Mouse (Mus musculus): ENCODE measurements around the gene Arnt. TPM values are rescaled to one million over a fixed set of nuclear protein-coding genes. Genes with fewer than 3 reads are reported as not detected.
"Not testable (repeated sequence)": the region's sequence is repeated elsewhere in the genome, so short reads cannot be mapped to it uniquely, and the experiment has no call there.

Arnt gene
- polyA plus RNA-seq (2015; fragmentation: Nextera tagmentation; extraction: Ambion mirVana) = 30.8 and 31.9 TPM in 2 replicates

GRCm38 (mm10) chr3:95434136-95434982 is at the start of gene Arnt:
TSS of gene Arnt (plus strand) at chr3:95434388.
- WGBS = under 1% methylated on average over 47 of the region's 47 CpGs
- Histone ChIP-seq H3K36me3 (ENCODE audit: control insufficient read depth, insufficient read depth, low read length) (peaks cover 5% of the 10 kb centered on the region; the same call in 1 of the 2 replicates), H3K9ac (ENCODE audit: low read depth, low read length) (peak within 1 kb of the TSS; percentile 89), H3K27ac (ENCODE audit: low read length) (peak within 1 kb of the TSS; percentile 87), H3K4me1 (ENCODE audit: control insufficient read depth, insufficient read depth, low read length) (no peaks in the 10 kb centered on the region), H3K27me3 (replicated peaks; ENCODE audit: control insufficient read depth, insufficient read depth, low read length) (no peaks in the 10 kb centered on the region), H3K4me2 (ENCODE audit: low read depth, low read length) (peak within 1 kb of the TSS; percentile 83), H3K4me3 (ENCODE audit: low read length) (peak within 1 kb of the TSS; percentile 88), H3K9me3 (ENCODE audit: control insufficient read depth, low read length) (no peaks in the 10 kb centered on the region)
- ATAC-seq = peak; percentile 100

GRCm38 (mm10) chr3:95385401-95386075 is 48.6 kb upstream of the Arnt start:
- H3K27me3 ChIP-seq (replicated peaks; ENCODE audit: control insufficient read depth, insufficient read depth, low read length) = no peaks in the 10 kb centered on the region
- no peak overlapping the region for H3K4me2 ChIP-seq (ENCODE audit: low read depth, low read length)
- 89% methylated on average over 5 of the region's 5 CpGs for WGBS
- no peak for ATAC-seq
- H3K4me3 ChIP-seq (ENCODE audit: low read length) = no peak overlapping the region
- H3K27ac ChIP-seq (ENCODE audit: low read length) = no peak overlapping the region
- H3K36me3 ChIP-seq (ENCODE audit: control insufficient read depth, insufficient read depth, low read length) = no peaks in the 10 kb centered on the region
- no peak overlapping the region for H3K9ac ChIP-seq (ENCODE audit: low read depth, low read length)
- H3K4me1 ChIP-seq (ENCODE audit: control insufficient read depth, insufficient read depth, low read length) = no peaks in the 10 kb centered on the region
- H3K9me3 ChIP-seq (ENCODE audit: control insufficient read depth, low read length) = no peaks in the 10 kb centered on the region

GRCm38 (mm10) chr3:95394385-95394784 is 39.8 kb upstream of the Arnt start:
- no peaks in the 10 kb centered on the region for H3K36me3 ChIP-seq (ENCODE audit: control insufficient read depth, insufficient read depth, low read length)
- H3K27ac ChIP-seq (ENCODE audit: low read length) = no peak overlapping the region
- peaks cover 5% of the 10 kb centered on the region; the same call in 1 of the 2 replicates for H3K9me3 ChIP-seq (ENCODE audit: control insufficient read depth, low read length)
- no peak overlapping the region for H3K4me3 ChIP-seq (ENCODE audit: low read length)
- no peaks in the 10 kb centered on the region for H3K4me1 ChIP-seq (ENCODE audit: control insufficient read depth, insufficient read depth, low read length)
- no peak for ATAC-seq
- no peak overlapping the region for H3K9ac ChIP-seq (ENCODE audit: low read depth, low read length)
- no peaks in the 10 kb centered on the region for H3K27me3 ChIP-seq (replicated peaks; ENCODE audit: control insufficient read depth, insufficient read depth, low read length)
- 88% methylated on average over 4 of the region's 4 CpGs for WGBS
- no peak overlapping the region for H3K4me2 ChIP-seq (ENCODE audit: low read depth, low read length)

- Histone ChIP-seq H3K4me1 (ENCODE audit: control insufficient read depth, insufficient read depth, low read length) (no peaks in the 10 kb centered on the region), H3K27me3 (replicated peaks; ENCODE audit: control insufficient read depth, insufficient read depth, low read length) (no peaks in the 10 kb centered on the region), H3K27ac (ENCODE audit: low read length) (no peak within 1 kb of the TSS), H3K4me3 (ENCODE audit: low read length) (no peak within 1 kb of the TSS), H3K9ac (ENCODE audit: low read depth, low read length) (no peak within 1 kb of the TSS), H3K36me3 (ENCODE audit: control insufficient read depth, insufficient read depth, low read length) (no peaks in the 10 kb centered on the region), H3K9me3 (ENCODE audit: control insufficient read depth, low read length) (no peaks in the 10 kb centered on the region), H3K4me2 (ENCODE audit: low read depth, low read length) (no peak within 1 kb of the TSS)
- 85% methylated on average over 3 of the region's 3 CpGs for WGBS
- ATAC-seq = no peak
Measured at GRCm38 (mm10) chr3:95402741-95403140, 31.4 kb upstream of the Arnt start, which contains the start of gene 4930558C23Rik. TSS of gene 4930558C23Rik (minus strand) at chr3:95402841.

- Histone ChIP-seq H3K9ac (ENCODE audit: low read depth, low read length) (no peak overlapping the region), H3K4me2 (ENCODE audit: low read depth, low read length) (no peak overlapping the region), H3K4me1 (ENCODE audit: control insufficient read depth, insufficient read depth, low read length) (no peaks in the 10 kb centered on the region), H3K27me3 (replicated peaks; ENCODE audit: control insufficient read depth, insufficient read depth, low read length) (no peaks in the 10 kb centered on the region), H3K36me3 (ENCODE audit: control insufficient read depth, insufficient read depth, low read length) (no peaks in the 10 kb centered on the region), H3K4me3 (ENCODE audit: low read length) (no peak overlapping the region), H3K27ac (ENCODE audit: low read length) (no peak overlapping the region), H3K9me3 (ENCODE audit: control insufficient read depth, low read length) (no peaks in the 10 kb centered on the region)
- 79% methylated on average over 1 of the region's 1 CpGs for WGBS
- ATAC-seq = no peak
Measured at GRCm38 (mm10) chr3:95407728-95408127, 26.5 kb upstream of the Arnt start.

GRCm38 (mm10) chr3:95408852-95409251 is 25.3 kb upstream of the Arnt start:
- Histone ChIP-seq H3K4me1 (ENCODE audit: control insufficient read depth, insufficient read depth, low read length) (no peaks in the 10 kb centered on the region), H3K9me3 (ENCODE audit: control insufficient read depth, low read length) (no peaks in the 10 kb centered on the region), H3K4me2 (ENCODE audit: low read depth, low read length) (no peak overlapping the region), H3K9ac (ENCODE audit: low read depth, low read length) (no peak overlapping the region), H3K4me3 (ENCODE audit: low read length) (no peak overlapping the region), H3K36me3 (ENCODE audit: control insufficient read depth, insufficient read depth, low read length) (no peaks in the 10 kb centered on the region), H3K27me3 (replicated peaks; ENCODE audit: control insufficient read depth, insufficient read depth, low read length) (no peaks in the 10 kb centered on the region), H3K27ac (ENCODE audit: low read length) (no peak overlapping the region)
- no peak for ATAC-seq
- WGBS = 90% methylated on average over 2 of the region's 2 CpGs

GRCm38 (mm10) chr3:95412268-95412667 is 21.9 kb upstream of the Arnt start:
- no peaks in the 10 kb centered on the region for H3K4me1 ChIP-seq (ENCODE audit: control insufficient read depth, insufficient read depth, low read length)
- ATAC-seq = no peak
- no peak overlapping the region for H3K4me2 ChIP-seq (ENCODE audit: low read depth, low read length)
- no peaks in the 10 kb centered on the region for H3K27me3 ChIP-seq (replicated peaks; ENCODE audit: control insufficient read depth, insufficient read depth, low read length)
- no peaks in the 10 kb centered on the region for H3K9me3 ChIP-seq (ENCODE audit: control insufficient read depth, low read length)
- H3K36me3 ChIP-seq (ENCODE audit: control insufficient read depth, insufficient read depth, low read length) = no peaks in the 10 kb centered on the region
- H3K4me3 ChIP-seq (ENCODE audit: low read length) = no peak overlapping the region
- no peak overlapping the region for H3K9ac ChIP-seq (ENCODE audit: low read depth, low read length)
- no peak overlapping the region for H3K27ac ChIP-seq (ENCODE audit: low read length)
- WGBS = 76% methylated on average over 1 of the region's 1 CpGs

- H3K36me3 ChIP-seq (ENCODE audit: control insufficient read depth, insufficient read depth, low read length) = no peaks in the 10 kb centered on the region
- ATAC-seq = no peak
- no peaks in the 10 kb centered on the region for H3K4me1 ChIP-seq (ENCODE audit: control insufficient read depth, insufficient read depth, low read length)
- H3K27me3 ChIP-seq (replicated peaks; ENCODE audit: control insufficient read depth, insufficient read depth, low read length) = no peaks in the 10 kb centered on the region
- H3K9me3 ChIP-seq (ENCODE audit: control insufficient read depth, low read length) = peaks cover 6% of the 10 kb centered on the region; the same call in 1 of the 2 replicates
- WGBS = 87% methylated on average over 6 of the region's 6 CpGs
- H3K27ac ChIP-seq (ENCODE audit: low read length) = no peak overlapping the region
- H3K4me3 ChIP-seq (ENCODE audit: low read length) = no peak overlapping the region
- H3K9ac ChIP-seq (ENCODE audit: low read depth, low read length) = no peak overlapping the region
- no peak overlapping the region for H3K4me2 ChIP-seq (ENCODE audit: low read depth, low read length)
Measured at GRCm38 (mm10) chr3:95417866-95418265, 16.3 kb upstream of the Arnt start.

- not testable (repeated sequence) for H3K27me3 ChIP-seq (replicated peaks; ENCODE audit: control insufficient read depth, insufficient read depth, low read length); H3K4me2 ChIP-seq (ENCODE audit: low read depth, low read length)
- WGBS = 89% methylated on average over 5 of the region's 5 CpGs
Measured at GRCm38 (mm10) chr3:95426476-95426875, 7.7 kb upstream of the Arnt start.

More at GRCm38 (mm10) chr3:95426476-95426875, 7.7 kb upstream of the Arnt start:
- not testable (repeated sequence) for H3K9ac ChIP-seq (ENCODE audit: low read depth, low read length); ATAC-seq; H3K9me3 ChIP-seq (ENCODE audit: control insufficient read depth, low read length); H3K4me1 ChIP-seq (ENCODE audit: control insufficient read depth, insufficient read depth, low read length); H3K4me3 ChIP-seq (ENCODE audit: low read length); H3K27ac ChIP-seq (ENCODE audit: low read length); H3K36me3 ChIP-seq (ENCODE audit: control insufficient read depth, insufficient read depth, low read length)

Data from intestine, embryonic 16.5 days (tissue).